ENCODE assay signal across 22 mouse cellular contexts in genomic region chr12:116637498-116637897, GRCm38 (mm10).
"Had no signal": no experiment of that assay in that cellular context is flagged by ENCODE, and none has a peak within 500 bp of the region (broad histone marks: within the 10 kb centered on the region; RNA-seq: fewer than 3 reads in every experiment).

No protein-coding gene starts in this region.

- DNase-seq: gastrocnemius, postnatal 14 days; gastrocnemius, postnatal 36 days; heart, adult 18-20 months; heart, postnatal 10 days; heart, postnatal 36 days; kidney, adult 18-20 months; kidney, adult 8-10 months; kidney, postnatal 10 days; kidney, postnatal 25 days; kidney, postnatal 4 days had no signal

- H3K9ac ChIP-seq: heart, embryonic 12.5 days; hindbrain, embryonic 14.5 days; intestine, embryonic 15.5 days; limb, embryonic 12.5 days; liver, embryonic 12.5 days; liver, embryonic 14.5 days had no signal

- ATAC-seq: hindbrain, embryonic 16.5 days; inflammation-experienced regulatory T-cells, adult 6 months; intestine, embryonic 15.5 days; intestine, postnatal 0 days; liver, embryonic 12.5 days had no signal

- H3K4me3 ChIP-seq: heart, embryonic 10.5 days; heart, embryonic 12.5 days; intestine, embryonic 15.5 days; layer of hippocampus, adult 2 months; left cerebral cortex, adult 2 months; limb, embryonic 12.5 days; liver, embryonic 12.5 days had no signal

- H3K4me2 ChIP-seq: heart, embryonic 12.5 days; hindbrain, embryonic 14.5 days; intestine, embryonic 15.5 days; limb, embryonic 12.5 days; liver, embryonic 12.5 days had no signal

- H3K36me3 ChIP-seq: heart, embryonic 10.5 days; heart, embryonic 12.5 days; intestine, embryonic 15.5 days; limb, embryonic 12.5 days; liver, embryonic 12.5 days had no signal

- H3K27ac ChIP-seq: heart, embryonic 10.5 days; hindbrain, embryonic 14.5 days; intestine, embryonic 15.5 days; layer of hippocampus, adult 2 months; left cerebral cortex, adult 2 months; limb, embryonic 12.5 days; liver, embryonic 12.5 days; liver, embryonic 14.5 days had no signal

- H3K27me3 ChIP-seq: intestine, embryonic 15.5 days had no signal

- H3K9me3 ChIP-seq: heart, embryonic 10.5 days; heart, embryonic 12.5 days; intestine, embryonic 15.5 days; limb, embryonic 12.5 days; liver, embryonic 12.5 days had no signal

- H3K4me1 ChIP-seq: heart, embryonic 10.5 days; heart, embryonic 12.5 days; intestine, embryonic 15.5 days; liver, embryonic 12.5 days had no signal
